Mouse (Mus musculus): ENCODE results near the gene Abl2.

The Abl2 gene

GRCm38 (mm10) chr1:156581149-156581548 lies 22.6 kb downstream of the Abl2 start:
- intact Hi-C loops (cut with DNase I), result loop anchor here (5.0 kb wide), 1 partner anchor 51 kb away; no protein-coding TSS in a partner anchor

GRCm38 (mm10) chr1:156584175-156584574 lies 25.6 kb downstream of the Abl2 start:
- intact Hi-C loops (cut with DNase I), result loop anchor here (5.0 kb wide), 1 partner anchor 48 kb away; no protein-coding TSS in a partner anchor

- intact Hi-C loops (cut with DNase I), result no loop called here
Observed at GRCm38 (mm10) chr1:156585512-156585911, 26.9 kb downstream of the Abl2 start.

GRCm38 (mm10) chr1:156589811-156590305 lies 31.3 kb downstream of the Abl2 start:
- intact Hi-C loops (cut with DNase I), result no loop called here

- intact Hi-C loops (cut with DNase I), result no loop called here
Observed at GRCm38 (mm10) chr1:156590357-156590756, 31.8 kb downstream of the Abl2 start.

- intact Hi-C loops (cut with DNase I), result no loop called here
Observed at GRCm38 (mm10) chr1:156593267-156593666, 34.7 kb downstream of the Abl2 start.

GRCm38 (mm10) chr1:156597089-156597488 lies 38.5 kb downstream of the Abl2 start:
- intact Hi-C loops (cut with DNase I), result no loop called here

- intact Hi-C loops (cut with DNase I), result no loop called here
Observed at GRCm38 (mm10) chr1:156602545-156602944, 44.0 kb downstream of the Abl2 start.

GRCm38 (mm10) chr1:156605094-156605866 lies 46.7 kb downstream of the Abl2 start:
- intact Hi-C loops (cut with DNase I), result no loop called here

- intact Hi-C loops (cut with DNase I), result no loop called here
Observed at GRCm38 (mm10) chr1:156605940-156606339, 47.4 kb downstream of the Abl2 start.

- intact Hi-C loops (cut with DNase I), result no loop called here
Observed at GRCm38 (mm10) chr1:156608496-156608895, 49.9 kb downstream of the Abl2 start.

- intact Hi-C loops (cut with DNase I), result no loop called here
Observed at GRCm38 (mm10) chr1:156610257-156610656, 51.7 kb downstream of the Abl2 start.

GRCm38 (mm10) chr1:156613855-156614530 lies 55.4 kb downstream of the Abl2 start:
- intact Hi-C loops (cut with DNase I), result no loop called here

- intact Hi-C loops (cut with DNase I), result no loop called here
Observed at GRCm38 (mm10) chr1:156614710-156615109, 56.1 kb downstream of the Abl2 start.

GRCm38 (mm10) chr1:156615381-156616133 lies 57.0 kb downstream of the Abl2 start:
- intact Hi-C loops (cut with DNase I), result no loop called here

- intact Hi-C loops (cut with DNase I), result no loop called here
Observed at GRCm38 (mm10) chr1:156616989-156617598, 58.5 kb downstream of the Abl2 start.

GRCm38 (mm10) chr1:156617811-156618210 lies 59.2 kb downstream of the Abl2 start:
- intact Hi-C loops (cut with DNase I), result no loop called here

GRCm38 (mm10) chr1:156620292-156620909 lies 61.8 kb downstream of the Abl2 start:
- intact Hi-C loops (cut with DNase I), result no loop called here

GRCm38 (mm10) chr1:156620951-156621350 lies 62.4 kb downstream of the Abl2 start:
- intact Hi-C loops (cut with DNase I), result no loop called here

- intact Hi-C loops (cut with DNase I), result no loop called here
Observed at GRCm38 (mm10) chr1:156624231-156624630, 65.6 kb downstream of the Abl2 start.

- intact Hi-C loops (cut with DNase I), result no loop called here
Observed at GRCm38 (mm10) chr1:156626729-156627128, 68.1 kb downstream of the Abl2 start.
